Mouse (Mus musculus) G1E-ER4 (cell line): ENCODE data around the gene Cacna2d1. TPM values are rescaled to one million over a fixed set of nuclear protein-coding genes. Genes with fewer than 3 reads are reported as not detected.

ENCODE experiments used
- GATA1 ChIP-seq: IDR thresholded peaks from one replicate; pipeline ENCODE4 v1.8.0; 2012; ENCODE audit warnings: low read length, inconsistent platforms
- polyA plus RNA-seq: library from polyadenylated mRNA; stranded (reverse); fragments of >175 nt; gene quantifications from 2 replicates; pipeline ENCODE4 v1.2.3, GENCODE M21; 2012

Cacna2d1 gene
- polyA plus RNA-seq: not detected in 2 replicates

DNA sequence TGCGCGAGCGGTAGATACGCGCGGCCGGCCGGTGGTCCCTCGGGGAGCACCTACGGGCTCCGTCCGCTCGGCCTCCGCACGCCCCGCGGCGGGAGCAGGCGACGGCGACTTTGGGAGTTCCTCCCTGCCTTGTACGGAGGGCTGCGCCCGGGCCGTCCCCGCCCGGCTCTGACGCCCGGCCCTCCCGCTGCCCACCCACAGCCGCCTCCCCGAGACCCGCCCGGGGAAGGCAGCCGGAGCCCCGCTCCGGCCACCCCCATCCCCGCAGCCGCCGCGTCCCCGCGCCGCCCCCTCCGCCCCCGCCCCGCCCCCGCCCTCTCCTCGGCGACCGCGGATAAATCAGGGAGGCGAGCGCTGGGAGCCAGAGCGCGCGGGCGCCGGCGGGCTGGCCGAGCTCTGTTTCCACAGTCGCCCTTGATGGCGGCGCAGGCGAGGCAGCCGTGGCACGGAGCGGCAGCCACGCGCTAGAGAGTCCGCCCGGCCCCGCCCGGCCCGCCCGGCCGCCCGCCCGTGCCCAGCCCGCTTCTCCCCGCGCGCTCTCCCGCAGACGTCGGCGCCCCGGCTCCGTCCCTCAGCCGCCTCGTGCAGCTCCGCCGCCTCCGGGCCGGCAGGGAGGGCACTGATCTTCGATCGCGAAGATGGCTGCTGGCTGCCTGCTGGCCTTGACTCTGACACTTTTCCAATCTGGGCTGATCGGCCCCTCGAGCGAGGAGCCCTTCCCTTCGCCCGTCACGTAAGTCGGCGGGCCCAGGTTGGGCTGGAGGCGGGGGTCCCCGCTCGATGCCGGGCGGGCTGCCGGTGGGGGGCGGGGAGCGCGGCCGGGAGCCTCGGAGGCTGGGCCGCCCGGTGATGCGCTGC is at the start of gene Cacna2d1:
Gene Cacna2d1, plus strand, starts transcription at position 316 of the 858 bp plus-strand sequence.
- no peak for TF ChIP-seq GATA1

DNA sequence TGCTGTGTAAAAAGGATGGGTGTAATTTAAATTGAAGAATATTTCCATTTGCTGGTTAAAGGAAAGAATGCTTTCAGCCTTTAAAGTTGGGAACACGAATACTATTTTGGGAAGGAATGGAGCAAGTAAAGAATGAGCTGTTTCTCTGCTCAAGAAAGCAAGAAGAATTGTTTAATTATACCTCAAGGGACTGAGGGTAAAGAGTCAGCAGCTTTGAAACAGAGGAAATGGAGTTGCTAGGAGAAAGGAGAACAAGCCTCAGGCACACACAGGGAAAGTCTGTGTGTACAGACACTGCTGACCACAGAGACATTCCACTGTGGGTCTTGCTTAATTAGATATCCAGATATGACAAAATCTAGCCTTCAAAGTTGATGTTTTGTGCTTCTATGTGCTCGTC is 39.4 kb upstream of the Cacna2d1 start:
- TF ChIP-seq GATA1: no peak

- TF ChIP-seq GATA1: no peak
Observed at GRCm38 (mm10) chr5:15896706-15897105, 37.8 kb upstream of the Cacna2d1 start.

DNA sequence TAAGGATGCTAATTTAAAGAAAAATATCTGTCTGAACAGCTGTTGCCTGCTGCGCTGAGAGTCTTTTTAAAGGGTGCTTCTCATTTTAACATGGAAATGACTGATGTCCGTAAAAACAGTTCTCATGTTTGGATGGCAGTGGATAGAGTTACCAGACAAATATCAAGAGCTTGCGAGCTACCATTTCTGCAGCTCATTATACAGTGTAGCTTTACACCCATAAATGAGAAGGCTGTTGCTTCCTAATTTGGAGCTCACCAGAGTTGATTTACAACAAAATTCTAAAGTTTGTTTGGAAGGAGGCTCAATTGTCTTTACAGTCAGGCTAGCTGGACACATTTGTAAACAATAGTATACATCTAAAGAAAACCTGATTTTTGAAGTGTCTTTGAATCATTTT is 28.0 kb upstream of the Cacna2d1 start:
- no peak for TF ChIP-seq GATA1

- TF ChIP-seq GATA1: no peak
Observed at GRCm38 (mm10) chr5:15914931-15915330, 19.6 kb upstream of the Cacna2d1 start.

- TF ChIP-seq GATA1: no peak
Observed at GRCm38 (mm10) chr5:15928506-15928905, 6.0 kb upstream of the Cacna2d1 start.

GRCm38 (mm10) chr5:15933017-15933416 is 1.5 kb upstream of the Cacna2d1 start:
- TF ChIP-seq GATA1: no peak

GRCm38 (mm10) chr5:15933581-15934375 is 713 bp upstream of the Cacna2d1 start:
- no peak for TF ChIP-seq GATA1

DNA sequence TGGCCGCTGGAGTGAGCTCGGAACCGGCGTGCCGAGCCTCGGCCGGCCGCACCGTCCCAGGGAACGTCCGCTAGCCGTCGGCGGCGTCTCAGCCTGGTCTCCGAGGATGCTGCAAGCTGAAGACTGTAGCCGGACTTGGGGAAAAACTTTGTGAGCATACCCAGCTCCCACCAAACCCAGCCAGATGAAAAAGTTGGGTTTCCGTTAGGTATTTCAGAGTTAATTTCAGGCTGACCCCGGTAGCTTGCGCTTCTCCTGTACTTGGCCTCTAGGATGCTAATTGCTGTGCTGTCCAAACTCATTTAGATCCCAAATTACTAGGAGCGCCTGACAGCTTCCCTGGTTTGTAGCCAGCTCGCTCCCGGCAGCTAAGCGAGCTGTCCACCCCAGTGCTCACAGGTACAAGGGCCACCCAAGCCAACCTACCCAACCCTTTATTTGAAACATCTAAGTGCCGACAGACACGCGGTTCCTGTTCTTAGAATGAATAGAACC is 790 bp downstream of the Cacna2d1 start:
- no peak for TF ChIP-seq GATA1

- TF ChIP-seq GATA1: no peak
Observed at GRCm38 (mm10) chr5:15935831-15936710, 1.6 kb downstream of the Cacna2d1 start.

GRCm38 (mm10) chr5:15941191-15941725 is 6.8 kb downstream of the Cacna2d1 start:
- no peak for TF ChIP-seq GATA1

GRCm38 (mm10) chr5:15942051-15942450 is 7.6 kb downstream of the Cacna2d1 start:
- TF ChIP-seq GATA1: no peak

DNA sequence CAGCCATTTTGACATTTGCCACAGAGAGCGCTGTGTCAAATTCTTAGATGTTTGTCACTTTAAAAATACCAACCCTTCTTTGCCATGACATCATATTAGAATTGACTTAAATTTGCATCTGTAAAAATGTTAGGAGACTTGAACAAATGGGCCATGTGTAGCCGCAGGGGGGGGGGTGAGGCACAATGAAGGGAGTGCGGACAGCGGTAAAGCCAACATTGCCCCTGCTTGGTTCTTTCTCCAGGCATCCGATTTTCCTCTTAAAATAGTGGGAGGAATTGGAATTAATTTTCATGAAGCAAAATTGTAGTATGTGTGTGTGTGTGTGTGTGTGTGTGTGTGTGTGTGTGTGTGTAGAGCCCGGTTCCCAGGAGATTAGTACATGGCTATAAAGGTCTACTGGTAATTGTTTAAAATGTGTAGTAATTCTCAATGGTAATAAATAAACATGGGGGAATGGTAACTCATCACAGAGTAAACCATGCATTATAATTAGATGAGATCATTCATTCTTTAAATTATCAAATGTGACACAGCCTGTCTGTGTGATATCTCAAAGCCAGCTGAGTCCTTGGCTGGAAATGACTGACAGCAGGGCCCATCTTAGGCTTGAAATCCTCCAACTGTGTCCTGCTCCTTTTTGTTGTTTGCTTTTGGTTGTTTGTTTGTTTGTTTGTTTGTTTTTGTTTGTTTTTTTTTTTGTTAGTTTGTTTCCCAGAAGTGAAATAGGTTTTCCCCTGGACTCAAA is 14.0 kb downstream of the Cacna2d1 start:
- no peak for TF ChIP-seq GATA1

- no peak for TF ChIP-seq GATA1
Observed at GRCm38 (mm10) chr5:15959760-15960159, 25.3 kb downstream of the Cacna2d1 start.

GRCm38 (mm10) chr5:15961866-15962265 is 27.4 kb downstream of the Cacna2d1 start:
- no peak for TF ChIP-seq GATA1
